Mouse (Mus musculus) brown adipose tissue, adult 24 weeks (tissue): ENCODE results near the gene Hoxa1. TPM values are rescaled to one million over a fixed set of nuclear protein-coding genes. Genes with fewer than 3 reads are reported as not detected.

Experiments
- H3K27ac ChIP-seq: fragments of 200-500 bp; replicated peaks from 2 replicates; pipeline ENCODE4 v1.5.1; 2012; ENCODE audit warnings: low read depth, mild to moderate bottlenecking, low read length
- H3K4me1 ChIP-seq: fragments of 200-500 bp; 2 replicates; pipeline ENCODE4 v1.6.1; 2012; ENCODE audit warnings: low read length, mixed read lengths; ENCODE audit not compliant: control insufficient read depth, insufficient read depth, insufficient read length
- H3K4me3 ChIP-seq: fragments of 200-500 bp; 2 replicates; pipeline ENCODE4 v1.5.1; 2012; ENCODE audit warnings: low read depth, mild to moderate bottlenecking, low read length, moderate library complexity; ENCODE audit not compliant: insufficient read depth
- polyA plus RNA-seq: library from polyadenylated mRNA; stranded (reverse); fragments of >200 nt; gene quantifications from 2 replicates; pipeline ENCODE4 v1.2.4, GENCODE M21; 2012; ENCODE audit not compliant: missing spikeins, insufficient read depth, insufficient read length

The Hoxa1 gene
- polyA plus RNA-seq, 1 experiment: 0.99 TPM

DNA sequence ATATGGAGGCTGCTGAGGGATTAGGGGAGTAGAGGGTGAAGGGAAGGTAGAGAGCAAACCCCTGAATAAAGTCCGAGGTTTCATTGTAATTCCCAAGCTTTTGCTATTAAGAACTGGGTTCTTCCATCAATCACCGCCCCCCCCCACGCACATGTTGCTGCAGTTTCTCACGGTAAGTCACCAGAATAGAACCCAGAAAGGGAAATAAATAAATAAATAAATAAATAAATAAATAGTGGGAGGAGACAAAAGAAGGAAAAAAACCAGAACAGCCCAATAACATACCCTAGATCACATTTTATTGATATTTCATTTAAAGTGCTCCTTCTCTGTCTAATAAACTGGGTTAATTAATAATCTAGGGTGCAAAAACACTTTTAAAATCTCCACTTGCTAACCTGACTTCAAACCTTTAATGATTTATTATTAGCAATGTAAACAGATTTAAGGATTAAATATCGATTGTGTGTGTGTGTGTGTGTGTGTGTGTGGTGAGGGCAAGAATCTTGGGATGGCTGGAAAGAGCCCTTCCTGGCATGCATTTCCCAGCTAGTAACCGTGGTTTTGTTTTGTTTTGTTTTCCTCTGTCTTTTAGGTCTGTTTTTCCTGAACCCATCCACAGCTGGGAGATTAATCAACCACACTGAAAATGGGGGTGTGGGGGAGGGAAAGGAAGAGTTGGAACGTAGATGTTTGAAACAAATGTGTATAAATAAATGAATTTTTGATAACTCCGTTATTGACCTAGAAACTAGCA lies 3.4 kb upstream of the Hoxa1 start:
- H3K27ac ChIP-seq: peak overlapping the region; percentile 71
- peak overlapping the region; percentile 53 for H3K4me3 ChIP-seq
- H3K4me1 ChIP-seq: peaks cover 4% of the 10 kb centered on the region

DNA sequence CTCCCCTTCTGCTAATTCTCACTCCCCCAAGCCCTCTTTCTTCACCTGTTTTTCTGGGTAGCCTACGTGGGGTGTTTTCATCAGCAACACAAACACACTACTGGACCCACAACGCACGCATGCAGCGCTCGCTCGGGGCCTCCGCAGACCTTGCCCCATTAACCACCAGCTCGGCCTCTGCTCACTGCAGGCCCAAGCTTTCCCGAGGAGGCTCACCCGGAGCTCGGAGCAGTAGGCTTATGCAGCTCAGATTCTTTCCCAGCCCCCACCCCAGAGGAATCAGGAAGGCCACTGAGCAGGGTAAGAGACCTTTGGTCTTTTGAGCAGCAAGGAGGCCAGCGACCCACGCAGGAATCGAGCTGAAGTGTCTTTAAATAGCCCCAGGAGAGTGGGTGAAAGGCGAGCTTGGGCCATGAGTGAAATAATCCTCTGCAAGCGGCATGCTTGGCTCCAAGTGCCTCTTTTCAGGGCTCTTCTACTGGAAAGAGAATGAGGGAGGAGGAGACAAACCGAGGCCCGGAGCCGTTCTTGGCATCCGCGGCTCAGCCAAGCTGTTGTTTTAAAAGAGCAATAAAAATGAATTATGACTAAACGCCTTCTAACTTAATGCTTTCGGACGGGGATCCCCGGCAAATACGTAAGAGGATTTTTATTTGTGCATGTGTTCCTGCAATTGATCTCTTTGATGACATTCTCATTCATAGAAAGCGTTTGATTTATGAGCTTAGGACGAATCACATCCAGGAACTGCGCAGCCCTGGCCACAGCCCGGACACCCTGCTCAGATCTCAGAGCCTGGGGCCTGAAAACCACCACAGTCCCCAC lies 2.6 kb upstream of the Hoxa1 start:
- H3K4me3 ChIP-seq: peak overlapping the region; percentile 53
- no peaks in the 10 kb centered on the region; the same call in 1 of the 2 replicates for H3K4me1 ChIP-seq
- peak overlapping the region; percentile 71 for H3K27ac ChIP-seq

DNA sequence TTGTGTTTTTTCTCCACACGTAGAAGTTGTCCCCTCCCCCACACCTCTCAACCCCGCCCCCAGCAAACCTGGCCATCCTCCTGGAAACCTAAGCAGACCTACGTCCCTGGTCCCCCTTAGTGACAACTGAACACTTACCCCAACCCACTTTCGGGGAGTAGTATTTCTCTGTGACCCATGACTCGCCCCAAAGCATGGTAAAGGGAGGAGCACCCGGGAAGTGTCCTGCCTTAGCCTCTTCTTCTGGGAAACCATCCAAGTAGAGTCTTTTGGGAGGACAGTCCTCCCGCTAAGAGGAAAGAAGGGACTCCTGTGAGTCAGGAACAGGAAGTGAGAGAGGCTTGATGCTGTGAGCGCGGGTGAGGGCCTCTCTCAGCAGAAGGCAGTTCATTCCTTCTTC lies 1.9 kb upstream of the Hoxa1 start:
- H3K27ac ChIP-seq: peak overlapping the region; percentile 90

GRCm38 (mm10) chr6:52159164-52159761 lies 1.1 kb upstream of the Hoxa1 start:
- H3K4me3 ChIP-seq: peak overlapping the region; percentile 84
- no peaks in the 10 kb centered on the region; the same call in 1 of the 2 replicates for H3K4me1 ChIP-seq
- peak overlapping the region; percentile 90 for H3K27ac ChIP-seq

More for the DNA sequence above, 1.9 kb upstream of the Hoxa1 start:
- H3K4me3 ChIP-seq: peak overlapping the region; percentile 84
- H3K4me1 ChIP-seq: no peaks in the 10 kb centered on the region; the same call in 1 of the 2 replicates

DNA sequence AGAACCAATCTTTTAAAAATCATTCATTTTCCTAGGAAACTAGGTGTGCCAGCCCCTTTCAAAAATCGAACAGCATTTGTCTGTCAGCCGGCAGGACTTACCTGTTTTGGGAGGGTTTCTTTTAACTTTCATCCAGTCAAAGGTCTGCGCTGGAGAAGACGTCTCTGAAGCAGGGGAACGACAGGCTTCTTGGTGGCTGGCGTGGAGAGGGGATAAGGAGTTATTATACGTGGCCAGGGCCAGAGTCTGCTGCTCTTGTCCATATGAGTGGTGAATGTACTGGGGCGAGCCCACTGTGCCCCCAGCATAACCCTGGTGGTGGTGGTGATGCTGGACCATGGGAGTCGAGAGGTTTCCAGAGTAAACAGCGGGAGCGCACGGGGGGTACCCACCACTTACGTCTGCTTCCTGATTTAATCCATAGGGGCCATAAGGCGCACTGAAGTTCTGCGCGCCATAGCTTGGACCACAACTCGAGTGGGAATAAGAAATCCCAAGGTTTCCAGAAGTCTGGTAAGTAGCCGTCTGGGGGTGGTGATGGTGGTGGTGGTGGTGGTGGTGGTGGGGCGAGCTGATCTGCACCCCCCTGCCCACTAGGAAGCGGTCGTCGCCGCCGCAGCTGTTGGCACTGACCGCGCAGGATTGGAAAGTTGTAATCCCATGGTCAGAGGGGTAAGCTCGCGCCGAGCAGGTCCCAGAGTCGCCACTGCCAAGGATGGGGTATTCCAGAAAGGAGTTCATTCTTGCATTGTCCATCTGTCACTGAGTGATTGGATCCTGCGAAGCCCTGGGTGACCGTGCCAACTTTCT lies 446 bp downstream of the Hoxa1 start:
- H3K4me1 ChIP-seq: no peaks in the 10 kb centered on the region; the same call in 1 of the 2 replicates
- 0 out of 2 replicates have a peak overlapping the region, but pooled peaks have one; percentile 9 for H3K27ac ChIP-seq
- peak overlapping the region; percentile 84 for H3K4me3 ChIP-seq

GRCm38 (mm10) chr6:52156551-52157200 lies 1.4 kb downstream of the Hoxa1 start:
- no peak overlapping the region for H3K27ac ChIP-seq
- no peak overlapping the region for H3K4me3 ChIP-seq
- H3K4me1 ChIP-seq: no peaks in the 10 kb centered on the region; the same call in 1 of the 2 replicates

GRCm38 (mm10) chr6:52155471-52155870 lies 2.6 kb downstream of the Hoxa1 start:
- Histone ChIP-seq H3K4me1 (no peaks in the 10 kb centered on the region; the same call in 1 of the 2 replicates), H3K4me3 (no peak overlapping the region), H3K27ac (no peak overlapping the region)

- H3K4me3 ChIP-seq: no peak overlapping the region
- no peak overlapping the region for H3K27ac ChIP-seq
- H3K4me1 ChIP-seq: no peaks in the 10 kb centered on the region
Measured at GRCm38 (mm10) chr6:52154044-52154443, 4.1 kb downstream of the Hoxa1 start.

- Histone ChIP-seq H3K4me1 (no peaks in the 10 kb centered on the region), H3K27ac (no peak overlapping the region), H3K4me3 (no peak overlapping the region)
Measured at GRCm38 (mm10) chr6:52153270-52153669, 4.8 kb downstream of the Hoxa1 start.

DNA sequence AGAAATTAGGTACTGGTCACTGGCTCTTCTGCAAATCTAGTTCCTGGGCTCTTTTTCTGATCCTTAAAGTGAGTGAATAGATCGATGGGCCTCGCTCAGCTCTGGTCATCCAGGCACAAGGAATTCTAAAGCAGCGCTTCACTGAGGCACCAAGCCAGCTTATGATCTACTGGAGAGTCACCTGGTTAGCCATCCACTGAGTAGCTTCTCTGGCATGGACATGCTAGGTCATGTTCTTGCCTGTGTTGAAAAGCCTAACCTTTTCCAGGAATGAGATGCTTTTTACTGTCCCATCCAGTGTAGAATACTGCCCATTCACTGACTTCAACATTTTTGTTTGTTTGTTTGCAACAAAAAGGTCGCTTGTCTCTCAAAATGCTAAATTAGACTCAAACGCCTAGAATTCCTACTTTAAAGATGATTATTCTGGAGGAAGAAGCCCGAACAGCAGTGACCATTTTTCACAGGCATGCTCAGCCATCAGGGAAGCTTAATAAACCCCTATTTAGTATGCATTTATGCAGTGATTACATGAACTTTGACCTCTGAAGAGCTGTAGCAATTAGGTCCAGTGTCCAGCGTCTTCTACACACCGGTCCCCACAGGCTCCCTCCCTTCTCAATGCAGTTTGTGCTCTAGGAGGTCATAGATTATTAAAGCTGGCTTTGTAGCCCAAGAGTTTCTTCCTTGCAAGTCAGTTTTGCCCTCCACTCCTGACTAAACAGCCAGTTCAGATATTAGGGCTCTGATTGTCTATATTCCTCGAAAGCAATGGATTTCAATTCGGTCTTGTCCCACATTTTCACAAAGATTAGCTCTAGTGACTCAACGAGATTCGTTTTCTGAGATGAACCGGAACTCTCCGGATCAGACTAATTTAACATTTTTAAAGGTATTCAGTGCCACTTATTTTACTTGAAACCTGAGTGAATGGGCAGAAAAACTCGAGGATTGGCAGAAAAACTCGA lies 5.6 kb downstream of the Hoxa1 start:
- no peak overlapping the region for H3K27ac ChIP-seq
- no peak overlapping the region for H3K4me3 ChIP-seq
- H3K4me1 ChIP-seq: no peaks in the 10 kb centered on the region

DNA sequence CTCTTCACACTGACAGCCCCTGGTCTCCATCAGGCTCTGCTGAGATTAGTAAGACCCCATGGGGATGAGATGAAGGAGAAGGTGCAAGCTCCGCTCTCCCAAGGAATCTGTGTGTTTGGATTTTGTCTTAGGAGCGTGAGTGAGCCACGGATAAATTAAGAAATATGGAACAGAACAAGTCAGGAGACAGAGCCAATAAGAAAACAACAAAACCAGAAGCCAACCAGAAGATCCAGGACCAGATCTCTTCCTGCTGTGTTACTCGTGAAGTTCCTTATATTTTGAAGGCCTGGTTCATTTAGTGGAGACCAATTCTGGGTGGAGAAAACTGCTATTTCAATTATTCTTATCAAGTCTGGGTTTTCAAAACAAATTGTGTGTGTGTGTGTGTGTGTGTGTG lies 6.5 kb downstream of the Hoxa1 start:
- H3K4me1 ChIP-seq: no peaks in the 10 kb centered on the region
- no peak overlapping the region for H3K27ac ChIP-seq
- no peak overlapping the region for H3K4me3 ChIP-seq

DNA sequence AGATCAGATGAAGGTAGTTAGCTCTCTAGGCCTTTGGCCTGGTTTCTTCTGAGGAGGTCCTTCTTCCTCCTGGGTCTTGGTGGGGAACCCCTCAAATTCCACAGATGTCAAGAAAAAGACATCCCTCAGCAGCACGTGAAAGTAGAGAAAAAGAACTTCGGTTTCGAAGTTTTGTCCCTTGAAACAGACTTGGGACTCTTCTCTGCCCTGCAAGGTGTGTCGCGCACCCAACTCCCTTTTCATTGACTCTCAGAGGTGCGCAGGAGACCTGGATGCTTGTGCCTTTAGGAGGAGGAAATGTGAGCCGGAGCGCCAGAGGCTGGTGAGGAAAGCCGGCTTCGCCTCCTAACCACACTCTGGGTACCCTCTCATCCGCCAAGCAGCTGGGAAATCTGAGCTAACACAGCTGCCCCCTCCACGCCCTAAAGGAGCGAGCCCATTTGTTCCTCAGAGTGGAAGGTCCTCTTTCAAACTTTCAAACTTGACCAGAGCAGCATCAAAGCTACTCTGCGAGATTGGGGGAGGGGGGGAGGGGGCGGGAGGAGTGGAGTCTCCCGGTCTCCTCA lies 7.6 kb downstream of the Hoxa1 start:
- H3K4me3 ChIP-seq: no peak overlapping the region
- H3K4me1 ChIP-seq: no peaks in the 10 kb centered on the region
- H3K27ac ChIP-seq: no peak overlapping the region

DNA sequence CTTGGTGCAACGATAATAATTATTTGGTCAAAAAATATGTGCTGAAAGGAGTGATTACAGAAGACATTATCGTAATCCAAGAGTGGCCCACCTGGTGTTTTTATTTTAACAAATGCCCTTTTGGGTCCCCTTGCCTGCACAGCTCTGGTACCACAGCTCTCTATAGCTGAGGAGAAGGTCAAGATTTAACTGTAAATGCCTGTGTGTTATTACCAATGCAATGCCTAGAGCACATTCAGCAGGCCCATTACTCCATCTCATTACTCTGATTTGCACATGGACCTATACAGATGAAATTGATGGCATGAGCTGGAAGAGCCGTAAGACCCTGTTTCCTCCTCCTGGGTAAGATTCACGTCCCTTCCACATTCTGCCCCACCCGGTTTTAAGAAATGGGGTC lies 19.0 kb downstream of the Hoxa1 start:
- Histone ChIP-seq H3K4me1 (no peaks in the 10 kb centered on the region), H3K27ac (no peak overlapping the region), H3K4me3 (no peak overlapping the region)
